Mouse (Mus musculus) 3T3-L1 (cell line): Measurements from ENCODE around the gene Mlst8.

ENCODE experiments used
- DNase-seq: peaks from one replicate; pipeline ENCODE4 v3.0.0-alpha.2; 2015; ENCODE audit warnings: low read depth, low spot score

The Mlst8 gene

GRCm38 (mm10) chr17:24478663-24479380, at the start of gene Mlst8:
Mlst8 (minus strand) TSS chr17:24479078.
- DNase-seq = peak; percentile 97

GRCm38 (mm10) chr17:24528560-24528918, 49.7 kb upstream of the Mlst8 start:
- peak; percentile 31 for DNase-seq

GRCm38 (mm10) chr17:24527723-24528559, 49.1 kb upstream of the Mlst8 start, which contains the start of gene Traf7:
Traf7 (minus strand) TSS chr17:24527938.
- peak; percentile 100 for DNase-seq

- peak; percentile 86 for DNase-seq
Observed at GRCm38 (mm10) chr17:24527315-24527714, 48.4 kb upstream of the Mlst8 start.

- DNase-seq = no peak
Observed at GRCm38 (mm10) chr17:24524734-24525133, 45.9 kb upstream of the Mlst8 start.

GRCm38 (mm10) chr17:24520450-24520849, 41.6 kb upstream of the Mlst8 start:
- no peak for DNase-seq

- no peak for DNase-seq
Observed at GRCm38 (mm10) chr17:24514270-24515257, 35.7 kb upstream of the Mlst8 start.

GRCm38 (mm10) chr17:24513609-24514008, 34.7 kb upstream of the Mlst8 start:
- DNase-seq = peak; percentile 66

- no peak for DNase-seq
Observed at GRCm38 (mm10) chr17:24507806-24508460, 29.1 kb upstream of the Mlst8 start.

- DNase-seq = no peak
Observed at GRCm38 (mm10) chr17:24507129-24507664, 28.3 kb upstream of the Mlst8 start.

GRCm38 (mm10) chr17:24506332-24507070, 27.6 kb upstream of the Mlst8 start:
- no peak for DNase-seq

- no peak for DNase-seq
Observed at GRCm38 (mm10) chr17:24505286-24505955, 26.5 kb upstream of the Mlst8 start.

GRCm38 (mm10) chr17:24504085-24504484, 25.2 kb upstream of the Mlst8 start:
- DNase-seq = no peak

- DNase-seq = peak; percentile 26
Observed at GRCm38 (mm10) chr17:24502208-24502607, 23.3 kb upstream of the Mlst8 start.

GRCm38 (mm10) chr17:24496026-24496425, 17.1 kb upstream of the Mlst8 start:
- DNase-seq = no peak

GRCm38 (mm10) chr17:24495443-24495842, 16.6 kb upstream of the Mlst8 start:
- DNase-seq = no peak

- peak; percentile 69 for DNase-seq
Observed at GRCm38 (mm10) chr17:24494627-24495335, 15.9 kb upstream of the Mlst8 start.

- DNase-seq = no peak
Observed at GRCm38 (mm10) chr17:24490399-24490798, 11.5 kb upstream of the Mlst8 start.
